Mouse (Mus musculus) forebrain, postnatal 0 days (tissue): ENCODE measurements around the gene Ddah1. TPM values are rescaled to one million over a fixed set of nuclear protein-coding genes. Genes with fewer than 3 reads are reported as not detected.

ENCODE experiments used
- ATAC-seq: fragments of 200-750 bp; cut with Nextera tagmentation; 2 replicates; pipeline ENCODE4 v1.8.0; 2017; ENCODE audit warnings: mild to moderate bottlenecking, moderate library complexity
- DNase-seq: peaks from one replicate; pipeline ENCODE4 v3.0.0-alpha.2; 2015
- H3K27ac ChIP-seq: fragments of 300-500 bp; sonication (generic); 2 replicates; pipeline ENCODE4 v1.5.1; 2014; ENCODE audit warnings: low read depth, mild to moderate bottlenecking, antibody characterized with exemption, low read length, moderate library complexity, mixed read lengths
- H3K27me3 ChIP-seq: fragments of 300-500 bp; sonication (generic); 2 replicates; pipeline ENCODE4 v1.6.1; 2014; ENCODE audit warnings: mild to moderate bottlenecking, low read length, mixed read lengths; ENCODE audit not compliant: insufficient read depth
- H3K36me3 ChIP-seq: fragments of 300-500 bp; sonication (generic); 2 replicates; pipeline ENCODE4 v1.6.1; 2014; ENCODE audit warnings: mild to moderate bottlenecking, moderate library complexity; ENCODE audit not compliant: insufficient read depth
- H3K4me1 ChIP-seq: fragments of 300-500 bp; sonication (generic); 2 replicates; pipeline ENCODE4 v1.6.1; 2014; ENCODE audit warnings: antibody characterized with exemption; ENCODE audit not compliant: insufficient read depth
- H3K4me2 ChIP-seq: fragments of 300-500 bp; sonication (generic); 2 replicates; pipeline ENCODE4 v1.6.1; 2014; ENCODE audit warnings: low read depth, mild to moderate bottlenecking, moderate library complexity
- H3K4me3 ChIP-seq: fragments of 300-500 bp; sonication (generic); 2 replicates; pipeline ENCODE4 v1.5.1; 2014; ENCODE audit warnings: low read depth, low read length, mixed read lengths
- H3K9ac ChIP-seq: fragments of 300-500 bp; sonication (generic); 2 replicates; pipeline ENCODE4 v1.6.1; 2014; ENCODE audit warnings: mild to moderate bottlenecking
- H3K9me3 ChIP-seq: fragments of 300-500 bp; sonication (generic); 2 replicates; pipeline ENCODE4 v1.6.1; 2016; ENCODE audit warnings: low read length
- CTCF ChIP-seq: sonication (generic); IDR thresholded peaks from 2 replicates; pipeline ENCODE4 v1.5.1; 2016; ENCODE audit warnings: antibody characterized with exemption, control low read depth, low read depth
- WGBS: fragments of 180-500 bp; shearing (Covaris S2); extraction: QIAGEN DNeasy Blood & Tissue Kit; methylation state at CpG from one replicate; pipeline ENCODE4 v1.1.7; 2014; 5-methylcytosine and 5-hydroxymethylcytosine counted together
- polyA plus RNA-seq: library from polyadenylated mRNA; unstranded; fragments of >200 nt; fragmentation: Nextera tagmentation; extraction: Ambion mirVana; gene quantifications from 2 replicates; pipeline ENCODE4 v1.2.1, GENCODE M21; 2015
- total RNA-seq: library from RNA; depleted of rRNA; stranded (reverse); fragments of >200 nt; gene quantifications from 2 replicates; pipeline ENCODE4 v1.2.3, GENCODE M21; 2014

Ddah1 gene
- total and polyA plus RNA-seq, 2 experiments from 2014 or later: 147 to 206 TPM

- no peaks in the 10 kb centered on the region for H3K4me1 ChIP-seq
- H3K4me3 ChIP-seq: no peak overlapping the region
- no peak overlapping the region for H3K27ac ChIP-seq
- no peaks in the 10 kb centered on the region for H3K27me3 ChIP-seq
- peak overlapping the region; percentile 78 for H3K4me2 ChIP-seq
- TF ChIP-seq CTCF: no peak
- WGBS: 63% methylated on average over 5 of the region's 5 CpGs
- H3K9me3 ChIP-seq: no peaks in the 10 kb centered on the region
- ATAC-seq: no peak
- no peak overlapping the region for H3K9ac ChIP-seq
- no peak for DNase-seq
- H3K36me3 ChIP-seq: 0 out of 2 replicates have a peak, but pooled peaks cover 2% of the 10 kb centered on the region
Observed at GRCm38 (mm10) chr3:145925506-145925905, 167.0 kb downstream of the Ddah1 start.

- Histone ChIP-seq H3K9ac (no peak overlapping the region), H3K9me3 (no peaks in the 10 kb centered on the region), H3K4me1 (no peaks in the 10 kb centered on the region), H3K27ac (no peak overlapping the region), H3K36me3 (peaks cover 25% of the 10 kb centered on the region), H3K4me3 (no peak overlapping the region), H3K4me2 (no peak overlapping the region), H3K27me3 (no peaks in the 10 kb centered on the region)
- 75% methylated on average over 7 of the region's 7 CpGs for WGBS
- TF ChIP-seq CTCF: no peak
- DNase-seq: no peak
- no peak for ATAC-seq
Observed at GRCm38 (mm10) chr3:145929525-145930400, 171.3 kb downstream of the Ddah1 start.

- H3K36me3 ChIP-seq: peaks cover 25% of the 10 kb centered on the region
- no peak for ATAC-seq
- WGBS: 88% methylated on average over 9 of the region's 9 CpGs
- H3K27ac ChIP-seq: no peak overlapping the region
- H3K9ac ChIP-seq: no peak overlapping the region
- no peak for TF ChIP-seq CTCF
- no peaks in the 10 kb centered on the region for H3K9me3 ChIP-seq
- no peak overlapping the region for H3K4me2 ChIP-seq
- H3K27me3 ChIP-seq: no peaks in the 10 kb centered on the region
- no peak overlapping the region for H3K4me3 ChIP-seq
- DNase-seq: no peak
- peaks cover 3% of the 10 kb centered on the region for H3K4me1 ChIP-seq
Observed at GRCm38 (mm10) chr3:145933845-145934244, 175.4 kb downstream of the Ddah1 start.

GRCm38 (mm10) chr3:145937505-145938404 lies 179.3 kb downstream of the Ddah1 start, which contains the start of gene 2410004B18Rik:
TSS of gene 2410004B18Rik (plus strand) at chr3:145938014.
- Histone ChIP-seq H3K27ac (peak within 1 kb of the TSS; percentile 85), H3K4me1 (peaks cover 13% of the 10 kb centered on the region), H3K36me3 (peaks cover 16% of the 10 kb centered on the region), H3K9ac (peak within 1 kb of the TSS; percentile 78), H3K27me3 (no peaks in the 10 kb centered on the region), H3K4me3 (peak within 1 kb of the TSS; percentile 94), H3K4me2 (peak within 1 kb of the TSS; percentile 82), H3K9me3 (no peaks in the 10 kb centered on the region)
- peak; percentile 97 for DNase-seq
- ATAC-seq: peak; percentile 99
- 3% methylated on average over 66 of the region's 70 CpGs for WGBS
- TF ChIP-seq CTCF: peak; percentile 94

GRCm38 (mm10) chr3:145938405-145939349 lies 180.2 kb downstream of the Ddah1 start:
- TF ChIP-seq CTCF: 0 out of 2 replicates have a peak, but pooled peaks have one; percentile 25
- peaks cover 13% of the 10 kb centered on the region for H3K4me1 ChIP-seq
- peaks cover 16% of the 10 kb centered on the region for H3K36me3 ChIP-seq
- peak overlapping the region; percentile 94 for H3K4me3 ChIP-seq
- H3K27me3 ChIP-seq: no peaks in the 10 kb centered on the region
- ATAC-seq (no peak; the same call in 1 of the 2 replicates), DNase-seq (no peak)
- WGBS: 23% methylated on average over 48 of the region's 50 CpGs
- H3K9me3 ChIP-seq: no peaks in the 10 kb centered on the region
- H3K4me2 ChIP-seq: peak overlapping the region; percentile 82
- peak overlapping the region; percentile 78 for H3K9ac ChIP-seq
- H3K27ac ChIP-seq: peak overlapping the region; percentile 85

GRCm38 (mm10) chr3:145939402-145939801 lies 180.9 kb downstream of the Ddah1 start:
- Histone ChIP-seq H3K4me2 (peak overlapping the region; percentile 82), H3K27me3 (no peaks in the 10 kb centered on the region), H3K9me3 (no peaks in the 10 kb centered on the region), H3K4me1 (peaks cover 13% of the 10 kb centered on the region), H3K36me3 (peaks cover 20% of the 10 kb centered on the region), H3K4me3 (no peak overlapping the region), H3K27ac (no peak overlapping the region), H3K9ac (no peak overlapping the region)
- ATAC-seq (no peak), DNase-seq (no peak)
- whole genome bisulfite sequencing: 89% methylated on average over 12 of the region's 12 CpGs
- TF ChIP-seq CTCF: no peak
